Mouse (Mus musculus) spleen, adult 2 months (tissue): Measurements from ENCODE around the gene Sergef. TPM values are rescaled to one million over a fixed set of nuclear protein-coding genes. Genes with fewer than 3 reads are reported as not detected.

Source experiments
- DNase-seq, 2 experiments: peaks; one replicate each; pipeline versions ENCODE4 v3.0.0 to v3.0.0-alpha.2; 2012 to 2021; ENCODE audit warnings: low spot score in 2 of 2, low read depth in 1 of 2
- H3K27ac ChIP-seq: fragments of 200-500 bp; 2 replicates; pipeline ENCODE4 v1.5.1; 2012; ENCODE audit warnings: low read length, inconsistent platforms; ENCODE audit not compliant: insufficient read depth
- H3K27me3 ChIP-seq: fragments of 200-500 bp; 2 replicates; pipeline ENCODE4 v1.6.1; 2012; ENCODE audit warnings: mild to moderate bottlenecking, moderate library complexity, low read length, inconsistent platforms; ENCODE audit not compliant: control insufficient read depth, insufficient read depth
- H3K36me3 ChIP-seq: fragments of 200-500 bp; 2 replicates; pipeline ENCODE4 v1.6.1; 2012; ENCODE audit warnings: mild to moderate bottlenecking, low read length, inconsistent platforms; ENCODE audit not compliant: control insufficient read depth, insufficient read depth
- H3K4me1 ChIP-seq: fragments of 200-500 bp; 2 replicates; pipeline ENCODE4 v1.6.1; 2011; ENCODE audit warnings: inconsistent platforms; ENCODE audit not compliant: control insufficient read depth, insufficient read depth, insufficient read length
- H3K4me3 ChIP-seq: fragments of 200-500 bp; 2 replicates; pipeline ENCODE4 v1.5.1; 2011; ENCODE audit warnings: mild to moderate bottlenecking, inconsistent platforms; ENCODE audit not compliant: insufficient read depth, insufficient read length; ENCODE audit errors: extremely low read depth
- CTCF ChIP-seq: fragments of 200-500 bp; IDR thresholded peaks from 2 replicates; pipeline ENCODE4 v1.5.1; 2011; ENCODE audit warnings: mild to moderate bottlenecking, inconsistent platforms; ENCODE audit not compliant: insufficient read depth, insufficient read length, insufficient replicate concordance; ENCODE audit errors: extremely low read depth
- POLR2A ChIP-seq: fragments of 200-500 bp; IDR thresholded peaks from 2 replicates; pipeline ENCODE4 v1.6.1; 2011; ENCODE audit warnings: low read depth, low read length, inconsistent platforms
- WGBS: fragments of 180-500 bp; shearing (Covaris S2); methylation state at CpG from one replicate; pipeline ENCODE4 v1.1.7; 2018; 5-methylcytosine and 5-hydroxymethylcytosine counted together
- polyA plus RNA-seq: library from polyadenylated mRNA; depleted of rRNA; stranded (reverse); fragments of >200 nt; gene quantifications from 2 replicates; pipeline ENCODE4 v1.2.3, GENCODE M21; 2012

The Sergef gene
- polyA plus RNA-seq, 1 experiment = 7.4 TPM

GRCm38 (mm10) chr7:46412823-46413222 is 226.8 kb downstream of the Sergef start:
- Histone ChIP-seq H3K36me3 (no peaks in the 10 kb centered on the region), H3K4me1 (peaks cover 11% of the 10 kb centered on the region; the same call in 1 of the 2 replicates), H3K4me3 (no peak overlapping the region), H3K27me3 (no peaks in the 10 kb centered on the region), H3K27ac (no peak overlapping the region)
- TF ChIP-seq CTCF = no peak
- TF ChIP-seq POLR2A = no peak
- 79% methylated on average over 5 of the region's 5 CpGs for WGBS
- no peak for DNase-seq

- TF ChIP-seq POLR2A (no peak), CTCF (no peak)
- no peak for DNase-seq
- H3K36me3 ChIP-seq = no peaks in the 10 kb centered on the region
- no peak overlapping the region for H3K4me3 ChIP-seq
- H3K27ac ChIP-seq = no peak overlapping the region
- peaks cover 11% of the 10 kb centered on the region; the same call in 1 of the 2 replicates for H3K4me1 ChIP-seq
- 79% methylated on average over 6 of the region's 6 CpGs for WGBS
- H3K27me3 ChIP-seq = no peaks in the 10 kb centered on the region
Observed at GRCm38 (mm10) chr7:46410727-46411126, 228.9 kb downstream of the Sergef start.

GRCm38 (mm10) chr7:46409204-46409789 is 230.3 kb downstream of the Sergef start:
- Histone ChIP-seq H3K4me3 (no peak overlapping the region; the same call in 1 of the 2 replicates), H3K36me3 (no peaks in the 10 kb centered on the region), H3K4me1 (peaks cover 11% of the 10 kb centered on the region; the same call in 1 of the 2 replicates), H3K27ac (peak overlapping the region; percentile 69), H3K27me3 (no peaks in the 10 kb centered on the region)
- TF ChIP-seq POLR2A (no peak), CTCF (no peak)
- DNase-seq = peak; percentile 74 to 75
- 11% methylated on average over 12 of the region's 12 CpGs for WGBS

GRCm38 (mm10) chr7:46408606-46409005 is 231.0 kb downstream of the Sergef start:
- Histone ChIP-seq H3K27me3 (no peaks in the 10 kb centered on the region), H3K4me3 (no peak overlapping the region), H3K4me1 (peaks cover 11% of the 10 kb centered on the region; the same call in 1 of the 2 replicates), H3K27ac (peak overlapping the region; percentile 69), H3K36me3 (no peaks in the 10 kb centered on the region)
- no peak for DNase-seq
- WGBS = 63% methylated on average over 9 of the region's 9 CpGs
- TF ChIP-seq POLR2A = no peak
- TF ChIP-seq CTCF = no peak

GRCm38 (mm10) chr7:46404756-46405155 is 234.9 kb downstream of the Sergef start:
- no peak overlapping the region for H3K4me3 ChIP-seq
- no peaks in the 10 kb centered on the region for H3K36me3 ChIP-seq
- TF ChIP-seq POLR2A (no peak), CTCF (no peak)
- no peak overlapping the region for H3K27ac ChIP-seq
- no peaks in the 10 kb centered on the region for H3K27me3 ChIP-seq
- DNase-seq = no peak
- 86% methylated on average over 7 of the region's 7 CpGs for WGBS
- H3K4me1 ChIP-seq = peaks cover 11% of the 10 kb centered on the region; the same call in 1 of the 2 replicates

GRCm38 (mm10) chr7:46403616-46404485 is 235.8 kb downstream of the Sergef start:
- Histone ChIP-seq H3K36me3 (no peaks in the 10 kb centered on the region), H3K4me1 (peaks cover 7% of the 10 kb centered on the region; the same call in 1 of the 2 replicates), H3K27ac (no peak overlapping the region), H3K27me3 (no peaks in the 10 kb centered on the region), H3K4me3 (no peak overlapping the region)
- WGBS = 84% methylated on average over 15 of the region's 15 CpGs
- no peak for DNase-seq
- no peak for TF ChIP-seq CTCF
- no peak for TF ChIP-seq POLR2A
